Mouse (Mus musculus) midbrain, embryonic 11.5 days (tissue): ENCODE results near the gene Izumo1r. TPM values are rescaled to one million over a fixed set of nuclear protein-coding genes. Genes with fewer than 3 reads are reported as not detected.
A peak's percentile ranks its signal among the peaks of the same experiment; 100 is the strongest.

Experiments
- ATAC-seq: fragments of 200-750 bp; cut with Nextera tagmentation; 2 replicates; pipeline ENCODE4 v1.8.0; 2017; ENCODE audit warnings: moderate TSS enrichment, moderate library complexity; ENCODE audit not compliant: low FRiP score
- DNase-seq: peaks from one replicate; pipeline ENCODE4 v3.0.0; 2015; ENCODE audit warnings: low spot score; ENCODE audit errors: missing footprints
- H3K27ac ChIP-seq: fragments of 300-500 bp; sonication (generic); 2 replicates; pipeline ENCODE4 v1.5.1; 2014; ENCODE audit warnings: low read depth, low read length
- H3K27me3 ChIP-seq: fragments of 300-500 bp; sonication (generic); 2 replicates; pipeline ENCODE4 v1.6.1; 2014; ENCODE audit warnings: mild to moderate bottlenecking, low read length, moderate library complexity, mixed read lengths; ENCODE audit not compliant: control insufficient read depth, insufficient read depth
- H3K36me3 ChIP-seq: fragments of 300-500 bp; sonication (generic); 2 replicates; pipeline ENCODE4 v1.6.1; 2014; ENCODE audit warnings: mild to moderate bottlenecking, low read length, moderate library complexity, mixed read lengths; ENCODE audit not compliant: control insufficient read depth, insufficient read depth
- H3K4me1 ChIP-seq: fragments of 300-500 bp; sonication (generic); 2 replicates; pipeline ENCODE4 v1.6.1; 2014; ENCODE audit warnings: low read length; ENCODE audit not compliant: control insufficient read depth, insufficient read depth
- H3K4me2 ChIP-seq: fragments of 300-500 bp; sonication (generic); 2 replicates; pipeline ENCODE4 v1.6.1; 2014; ENCODE audit warnings: mild to moderate bottlenecking, moderate library complexity
- H3K4me3 ChIP-seq: fragments of 300-500 bp; sonication (generic); 2 replicates; pipeline ENCODE4 v1.5.1; 2014; ENCODE audit warnings: low read depth, low read length
- H3K9ac ChIP-seq: fragments of 300-500 bp; sonication (generic); 2 replicates; pipeline ENCODE4 v1.6.1; 2014; ENCODE audit warnings: low read length
- H3K9me3 ChIP-seq: fragments of 300-500 bp; sonication (generic); 2 replicates; pipeline ENCODE4 v1.6.1; 2016; ENCODE audit warnings: low read length; ENCODE audit not compliant: control insufficient read depth
- WGBS: fragments of 180-500 bp; shearing (Covaris S2); extraction: QIAGEN DNeasy Blood & Tissue Kit; methylation state at CpG from one replicate; pipeline ENCODE4 v1.1.7; 2014; 5-methylcytosine and 5-hydroxymethylcytosine counted together
- polyA plus RNA-seq: library from polyadenylated mRNA; unstranded; fragments of >200 nt; fragmentation: Nextera tagmentation; extraction: Ambion mirVana; gene quantifications from 2 replicates; pipeline ENCODE4 v1.2.1, GENCODE M21; 2014

Gene Izumo1r
- not detected in 2 replicates for polyA plus RNA-seq

DNA sequence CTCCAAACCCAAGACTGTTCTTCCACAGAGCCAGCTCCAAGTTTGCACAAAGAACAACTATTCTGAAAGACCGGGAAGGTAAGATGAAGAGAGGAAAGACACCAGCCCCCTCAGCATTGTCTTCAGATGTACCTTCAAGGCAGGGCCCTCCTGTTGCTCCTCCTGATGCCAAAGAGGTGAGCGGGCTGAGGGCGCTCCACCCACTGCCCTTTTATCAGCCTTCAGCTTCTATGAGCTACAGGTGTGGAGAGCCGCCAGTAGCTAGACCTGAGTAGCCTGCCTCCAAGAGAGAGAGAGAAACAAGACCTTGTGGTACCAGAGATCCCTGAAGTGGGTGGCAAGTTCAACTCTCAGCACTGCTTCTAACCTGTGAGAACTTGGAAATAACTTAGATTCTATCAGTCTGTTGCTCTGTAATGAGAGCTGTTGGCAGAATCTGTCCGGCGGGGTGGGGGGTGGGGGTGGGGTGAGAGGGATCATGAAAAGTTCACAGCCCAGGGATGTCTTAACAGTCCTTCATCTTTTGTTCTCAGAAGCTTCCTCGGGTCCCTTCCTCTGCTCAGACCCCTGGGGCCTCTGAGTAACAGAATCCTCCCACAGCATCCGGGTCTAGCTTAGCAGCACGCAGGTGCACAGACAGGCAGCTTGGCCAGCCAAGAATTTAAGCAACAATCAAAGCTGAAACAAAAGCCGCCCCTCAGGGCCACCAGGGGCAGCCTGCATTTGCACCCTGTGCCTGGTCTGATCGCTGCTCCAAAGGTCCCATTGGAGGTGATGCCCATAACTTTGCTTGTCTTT, at the start of gene Izumo1r:
Izumo1r (minus strand) TSS at position 369 of the 798 bp plus-strand sequence.
- H3K9me3 ChIP-seq, result no peaks in the 10 kb centered on the region
- H3K27ac ChIP-seq, result no peak within 1 kb of the TSS
- peak; percentile 25; the same call in 1 of the 2 replicates for ATAC-seq
- no peaks in the 10 kb centered on the region for H3K27me3 ChIP-seq
- H3K4me3 ChIP-seq, result no peak within 1 kb of the TSS
- H3K9ac ChIP-seq, result no peak within 1 kb of the TSS
- peaks cover 6% of the 10 kb centered on the region; the same call in 1 of the 2 replicates for H3K4me1 ChIP-seq
- no peak for DNase-seq
- no peaks in the 10 kb centered on the region for H3K36me3 ChIP-seq
- no peak within 1 kb of the TSS for H3K4me2 ChIP-seq
- WGBS, result 31% methylated on average over 11 of the region's 11 CpGs

DNA sequence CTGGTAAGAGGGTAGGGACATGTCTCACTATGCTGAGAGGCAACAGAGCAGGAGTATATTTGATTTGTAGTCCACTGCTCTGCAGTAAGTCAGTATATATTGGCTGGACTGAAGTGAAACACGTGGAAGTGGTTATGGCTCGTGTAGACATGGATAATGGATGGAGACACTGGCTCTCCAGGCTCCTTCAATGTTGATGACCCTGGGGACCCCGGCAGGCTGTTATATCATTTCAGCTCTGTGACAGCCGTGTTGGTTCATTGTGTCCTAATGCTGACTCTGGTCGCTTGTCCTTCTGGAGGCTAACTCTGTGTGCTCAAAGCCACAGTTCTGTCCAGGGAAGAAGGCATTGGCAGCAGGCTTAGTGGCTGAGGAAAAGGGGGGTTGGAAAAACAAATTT, 47.3 kb upstream of the Izumo1r start:
- H3K4me3 ChIP-seq, result no peak overlapping the region
- H3K27ac ChIP-seq, result no peak overlapping the region
- H3K9me3 ChIP-seq, result peaks cover 7% of the 10 kb centered on the region; the same call in 1 of the 2 replicates
- H3K4me2 ChIP-seq, result no peak overlapping the region
- no peaks in the 10 kb centered on the region for H3K36me3 ChIP-seq
- peaks cover 4% of the 10 kb centered on the region; the same call in 1 of the 2 replicates for H3K4me1 ChIP-seq
- no peaks in the 10 kb centered on the region for H3K27me3 ChIP-seq
- no peak for DNase-seq
- H3K9ac ChIP-seq, result no peak overlapping the region
- no peak for ATAC-seq
- 31% methylated on average over 5 of the region's 5 CpGs for WGBS

DNA sequence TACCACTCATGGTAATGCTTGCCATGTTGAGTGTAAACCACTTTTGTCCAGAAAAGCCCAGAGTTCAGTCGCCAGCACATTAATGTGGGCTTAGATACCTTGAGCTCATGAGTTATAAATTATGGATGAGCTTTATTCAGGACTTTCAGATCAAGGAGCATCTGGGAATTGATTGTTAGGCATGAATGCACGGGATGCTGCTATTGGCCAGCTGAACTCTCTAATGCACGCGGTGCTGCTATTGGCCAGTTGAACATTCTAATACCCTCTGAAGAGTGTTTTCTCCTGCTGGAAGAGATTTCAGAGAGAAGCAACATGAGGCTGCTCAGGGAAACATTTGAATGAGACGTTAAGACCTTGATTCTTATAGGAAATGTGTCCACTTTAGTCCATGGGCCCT, 45.1 kb upstream of the Izumo1r start:
- Histone ChIP-seq H3K27ac (no peak overlapping the region), H3K4me1 (peaks cover 4% of the 10 kb centered on the region; the same call in 1 of the 2 replicates), H3K4me3 (no peak overlapping the region), H3K27me3 (no peaks in the 10 kb centered on the region), H3K36me3 (no peaks in the 10 kb centered on the region), H3K9ac (no peak overlapping the region), H3K9me3 (peaks cover 7% of the 10 kb centered on the region; the same call in 1 of the 2 replicates), H3K4me2 (no peak overlapping the region)
- DNase-seq, result no peak
- WGBS, result 58% methylated on average over 5 of the region's 5 CpGs
- peak; percentile 89 for ATAC-seq

DNA sequence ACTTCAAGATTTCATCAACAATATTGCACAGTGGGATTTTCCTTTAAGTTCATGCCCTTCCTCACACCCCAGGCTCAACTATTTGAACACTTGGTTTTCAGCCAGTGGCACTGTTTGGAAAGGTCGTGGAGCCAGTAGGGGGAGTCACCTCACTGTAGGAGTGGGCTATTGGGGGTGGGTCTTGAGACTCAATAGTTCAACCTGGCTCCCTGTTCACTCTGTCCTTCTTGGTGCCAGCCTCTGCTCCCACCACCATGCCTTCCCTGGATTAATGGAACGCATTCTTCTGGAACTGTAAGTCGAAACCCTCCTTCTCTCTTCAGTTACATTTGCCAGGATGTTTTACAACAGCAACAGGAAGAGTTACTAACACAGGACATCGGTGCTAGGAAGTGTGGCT, 42.9 kb upstream of the Izumo1r start:
- ATAC-seq (no peak), DNase-seq (no peak)
- Histone ChIP-seq H3K9me3 (peaks cover 7% of the 10 kb centered on the region; the same call in 1 of the 2 replicates), H3K4me2 (no peak overlapping the region), H3K9ac (no peak overlapping the region), H3K27ac (no peak overlapping the region), H3K27me3 (no peaks in the 10 kb centered on the region), H3K4me1 (peaks cover 4% of the 10 kb centered on the region; the same call in 1 of the 2 replicates), H3K36me3 (no peaks in the 10 kb centered on the region), H3K4me3 (no peak overlapping the region)
- 82% methylated on average over 4 of the region's 4 CpGs for WGBS

DNA sequence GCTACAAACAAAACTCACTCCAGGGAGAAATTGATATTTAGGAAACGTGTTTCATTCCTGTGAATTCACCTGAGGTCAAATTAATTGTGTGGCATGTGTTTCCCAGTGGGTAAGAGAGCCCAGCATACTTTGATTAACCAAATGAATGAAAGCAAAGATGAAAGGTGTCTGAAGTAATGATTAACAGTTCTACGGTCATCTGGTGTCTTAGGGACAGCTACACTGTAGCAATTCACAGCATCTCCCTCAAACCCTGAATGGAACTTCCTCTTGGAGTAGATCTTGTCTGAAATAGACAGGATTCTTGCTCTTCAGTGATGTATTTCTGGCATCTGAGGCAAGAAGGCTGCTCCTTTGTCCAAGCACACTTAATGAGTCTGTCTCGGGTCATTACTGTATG, 42.2 kb upstream of the Izumo1r start:
- H3K36me3 ChIP-seq, result no peaks in the 10 kb centered on the region
- no peaks in the 10 kb centered on the region for H3K27me3 ChIP-seq
- no peak overlapping the region for H3K27ac ChIP-seq
- no peak for DNase-seq
- H3K9ac ChIP-seq, result no peak overlapping the region
- no peak overlapping the region for H3K4me3 ChIP-seq
- 74% methylated on average over 3 of the region's 3 CpGs for WGBS
- H3K4me2 ChIP-seq, result no peak overlapping the region
- H3K4me1 ChIP-seq, result peaks cover 4% of the 10 kb centered on the region; the same call in 1 of the 2 replicates
- H3K9me3 ChIP-seq, result peaks cover 7% of the 10 kb centered on the region; the same call in 1 of the 2 replicates
- ATAC-seq, result no peak

DNA sequence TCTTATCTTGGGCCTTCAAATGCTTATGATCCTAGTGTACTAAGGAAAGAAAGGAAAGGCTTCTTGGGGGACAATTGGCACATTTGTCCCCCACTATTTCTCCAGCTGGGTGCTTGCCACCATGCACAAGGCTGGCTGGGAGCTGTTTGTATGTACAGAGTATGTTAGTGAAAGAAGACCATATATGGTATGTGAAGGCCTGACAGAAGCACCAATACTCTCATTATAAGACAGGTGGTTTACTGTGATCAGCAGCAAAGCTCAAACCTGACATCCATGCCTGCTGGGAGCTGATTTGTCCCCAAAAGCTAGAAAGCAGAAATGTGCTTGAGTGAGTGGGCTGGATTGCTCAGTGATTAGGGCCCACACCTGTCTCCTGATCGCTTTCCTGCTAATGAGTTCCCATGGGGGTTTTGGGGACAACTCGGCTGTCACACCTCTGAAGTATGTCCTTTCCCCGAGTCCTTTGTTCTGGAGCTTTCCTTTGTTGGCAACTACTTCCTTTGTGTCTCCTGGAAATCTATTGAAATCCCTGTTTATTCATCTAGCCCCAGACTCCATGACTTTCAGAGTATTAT, 38.5 kb upstream of the Izumo1r start:
- H3K36me3 ChIP-seq, result no peaks in the 10 kb centered on the region
- ATAC-seq (no peak), DNase-seq (no peak)
- H3K27ac ChIP-seq, result no peak overlapping the region
- no peak overlapping the region for H3K9ac ChIP-seq
- H3K27me3 ChIP-seq, result no peaks in the 10 kb centered on the region
- H3K4me2 ChIP-seq, result no peak overlapping the region
- H3K4me1 ChIP-seq, result no peaks in the 10 kb centered on the region
- H3K9me3 ChIP-seq, result no peaks in the 10 kb centered on the region
- 50% methylated on average over 3 of the region's 3 CpGs for WGBS
- no peak overlapping the region for H3K4me3 ChIP-seq

DNA sequence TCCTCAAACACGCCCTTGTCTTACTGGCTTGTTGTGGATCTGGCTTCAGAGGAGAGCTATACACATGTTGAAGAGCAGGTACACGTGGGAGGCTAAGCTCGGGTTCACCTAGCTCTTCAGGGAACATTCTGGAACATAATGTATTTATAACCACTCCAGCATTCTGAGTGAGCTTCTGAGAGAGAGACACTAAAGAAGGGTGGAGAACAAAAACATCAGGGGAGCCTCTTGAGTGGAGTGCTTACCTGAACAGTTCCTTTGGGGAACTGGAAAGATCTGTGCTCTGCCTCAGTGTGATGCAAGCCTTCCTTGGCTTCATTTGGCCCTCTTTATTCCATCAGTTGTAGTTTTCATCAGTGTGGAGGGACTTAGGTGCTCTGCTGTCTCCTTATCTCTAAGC, 35.9 kb upstream of the Izumo1r start:
- Histone ChIP-seq H3K27ac (no peak overlapping the region), H3K9me3 (no peaks in the 10 kb centered on the region), H3K4me1 (no peaks in the 10 kb centered on the region), H3K4me2 (no peak overlapping the region), H3K9ac (no peak overlapping the region), H3K4me3 (no peak overlapping the region), H3K27me3 (no peaks in the 10 kb centered on the region), H3K36me3 (no peaks in the 10 kb centered on the region)
- WGBS, result 91% methylated on average over 3 of the region's 3 CpGs
- ATAC-seq (no peak), DNase-seq (no peak)

DNA sequence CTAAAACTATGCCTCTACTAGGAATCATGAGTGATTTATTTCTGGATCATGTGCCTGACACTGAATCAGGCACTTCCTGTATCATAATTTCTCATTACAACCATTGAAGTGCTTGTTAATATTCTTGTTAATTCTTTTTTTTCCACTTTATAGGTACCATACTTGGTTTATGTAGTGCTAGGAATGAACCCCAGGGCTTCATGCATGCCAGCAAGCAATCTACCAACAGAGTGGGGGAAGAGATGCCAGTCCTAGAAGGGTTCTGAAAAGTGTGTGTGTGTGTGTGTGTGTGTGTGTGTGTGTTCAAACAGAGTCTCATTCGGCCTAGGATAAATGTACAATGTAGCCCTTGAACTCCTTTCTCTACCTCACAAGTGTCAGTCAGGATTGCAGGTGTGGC, 33.6 kb upstream of the Izumo1r start:
- Histone ChIP-seq H3K27me3 (no peaks in the 10 kb centered on the region), H3K36me3 (no peaks in the 10 kb centered on the region), H3K4me2 (no peak overlapping the region), H3K4me1 (no peaks in the 10 kb centered on the region), H3K27ac (no peak overlapping the region), H3K4me3 (no peak overlapping the region), H3K9ac (no peak overlapping the region), H3K9me3 (no peaks in the 10 kb centered on the region)
- ATAC-seq (no peak), DNase-seq (no peak)
- 100% methylated on average over 1 of the region's 1 CpGs for WGBS

DNA sequence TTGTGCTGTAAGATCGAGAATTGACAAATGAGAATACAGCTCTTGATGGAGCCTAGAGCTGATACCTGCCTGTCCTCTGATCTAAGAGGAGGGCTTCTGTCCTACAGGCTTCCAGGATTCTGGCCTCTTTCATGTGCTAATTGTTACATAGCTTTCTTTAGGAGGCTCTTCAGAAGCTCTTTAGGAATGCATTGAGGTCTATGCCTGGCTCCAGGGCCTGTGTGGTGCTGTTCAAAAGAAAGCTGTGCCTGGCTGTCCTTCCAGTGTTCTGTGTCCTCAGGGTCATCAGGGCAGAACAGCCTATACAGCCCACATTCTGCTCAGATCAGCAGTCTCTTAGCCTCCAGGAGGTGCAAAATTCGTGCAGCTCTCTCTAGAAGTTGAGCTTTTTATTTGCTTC, 31.1 kb upstream of the Izumo1r start:
- H3K36me3 ChIP-seq, result no peaks in the 10 kb centered on the region

More for the DNA sequence above, 31.1 kb upstream of the Izumo1r start:
- Histone ChIP-seq H3K4me2 (no peak overlapping the region), H3K27me3 (no peaks in the 10 kb centered on the region), H3K9me3 (no peaks in the 10 kb centered on the region), H3K9ac (no peak overlapping the region), H3K27ac (no peak overlapping the region), H3K4me3 (no peak overlapping the region), H3K4me1 (no peaks in the 10 kb centered on the region)
- no peak for ATAC-seq
- DNase-seq, result no peak
- 41% methylated on average over 2 of the region's 2 CpGs for WGBS
